Mouse (Mus musculus): ENCODE data around the gene Ak7. TPM values are rescaled to one million over a fixed set of nuclear protein-coding genes. Genes with fewer than 3 reads are reported as not detected.

Ak7 gene
- total RNA-seq, 1 experiment from 2014 or later = not detected

- ATAC-seq (replicated peaks in 1 of 2; ENCODE audit: insufficient read depth in 1 of 2, low FRiP score in 2 of 2, low TSS enrichment in 1 of 2, low read depth in 1 of 2, poor library complexity in 2 of 2, severe bottlenecking in 2 of 2) = no peak
These were observed 108.2 kb downstream of the Ak7 start for GRCm38 (mm10) chr12:105813957-105814356.

GRCm38 (mm10) chr12:105823472-105823871 is 117.7 kb downstream of the Ak7 start:
- no peak for ATAC-seq (replicated peaks in 1 of 2; ENCODE audit: insufficient read depth in 1 of 2, low FRiP score in 2 of 2, low TSS enrichment in 1 of 2, low read depth in 1 of 2, poor library complexity in 2 of 2, severe bottlenecking in 2 of 2)

- ATAC-seq (replicated peaks in 1 of 2; ENCODE audit: insufficient read depth in 1 of 2, low FRiP score in 2 of 2, low TSS enrichment in 1 of 2, low read depth in 1 of 2, poor library complexity in 2 of 2, severe bottlenecking in 2 of 2) = no peak; a peak in 1 of 4 replicates
These were observed 119.0 kb downstream of the Ak7 start for GRCm38 (mm10) chr12:105824743-105825142.

GRCm38 (mm10) chr12:105825266-105825665 is 119.5 kb downstream of the Ak7 start:
- no peak for ATAC-seq (replicated peaks in 1 of 2; ENCODE audit: insufficient read depth in 1 of 2, low FRiP score in 2 of 2, low TSS enrichment in 1 of 2, low read depth in 1 of 2, poor library complexity in 2 of 2, severe bottlenecking in 2 of 2)

Other genes with a start within 250 kb of the Ak7 start
- gene Bdkrb2, start 142.8 kb upstream of the Ak7 start, total RNA-seq (2017) = not detected in 2 replicates
- not detected in 2 replicates for gene Bdkrb1, start 102.9 kb upstream of the Ak7 start, total RNA-seq (2017)
- 12.4 and 16.9 TPM in 2 replicates for gene Gskip, start 21.1 kb upstream of the Ak7 start, total RNA-seq (2017)
- 24.3 and 32.7 TPM in 2 replicates for gene Atg2b, start 20.8 kb upstream of the Ak7 start, total RNA-seq (2017)
- 141 and 167 TPM in 2 replicates for gene Papola, start 78.7 kb downstream of the Ak7 start, total RNA-seq (2017)

Data from hematopoietic stem cell, adult 5-6 weeks (primary cell).